Mouse (Mus musculus) left cerebral cortex, adult 2 months (tissue): ENCODE results near the gene Gars. TPM values are rescaled to one million over a fixed set of nuclear protein-coding genes. Genes with fewer than 3 reads are reported as not detected.
A peak's percentile ranks its signal among the peaks of the same experiment; 100 is the strongest.

ENCODE experiments used
- DNase-seq, 2 experiments: peaks; one replicate each; pipeline ENCODE4 v3.0.0; 2021 to 2022; ENCODE audit warnings: low spot score in 2 of 2, mixed read lengths in 1 of 2; ENCODE audit errors: extremely low spot score in 1 of 2
- H3K27ac ChIP-seq: fragments of 200-600 bp; 2 replicates; pipeline ENCODE4 v1.8.1; 2022
- H3K4me3 ChIP-seq: fragments of 200-600 bp; 2 replicates; pipeline ENCODE4 v1.8.1; 2022
- CTCF ChIP-seq: fragments of 200-600 bp; IDR thresholded peaks from 2 replicates; pipeline ENCODE4 v1.8.1; 2022; ENCODE audit warnings: antibody characterized with exemption, mild to moderate bottlenecking, moderate library complexity
- intact Hi-C: fragments of 180-260 bp; cut with DNase I; formaldehyde crosslinking; loops from one replicate; pipeline ENCODE4 v1.15.1; 2025
- total RNA-seq, 2 experiments: library from RNA; stranded (reverse); gene quantifications; 2 replicates each; pipeline ENCODE4 v1.2.3; 2021

Gene Gars
- total RNA-seq, 2 experiments from 2014 or later, result 134 to 142 TPM

GRCm38 (mm10) chr6:55009391-55010230 lies 28.2 kb upstream of the Gars start:
- intact Hi-C loops, result no loop called here
- no peak for TF ChIP-seq CTCF
- H3K27ac ChIP-seq, result no peak overlapping the region
- H3K4me3 ChIP-seq, result no peak overlapping the region
- DNase-seq, result no peak

GRCm38 (mm10) chr6:55010330-55011091 lies 27.3 kb upstream of the Gars start:
- TF ChIP-seq CTCF, result no peak
- Histone ChIP-seq H3K27ac (no peak overlapping the region), H3K4me3 (no peak overlapping the region)
- no peak for DNase-seq
- intact Hi-C loops, result no loop called here

DNA sequence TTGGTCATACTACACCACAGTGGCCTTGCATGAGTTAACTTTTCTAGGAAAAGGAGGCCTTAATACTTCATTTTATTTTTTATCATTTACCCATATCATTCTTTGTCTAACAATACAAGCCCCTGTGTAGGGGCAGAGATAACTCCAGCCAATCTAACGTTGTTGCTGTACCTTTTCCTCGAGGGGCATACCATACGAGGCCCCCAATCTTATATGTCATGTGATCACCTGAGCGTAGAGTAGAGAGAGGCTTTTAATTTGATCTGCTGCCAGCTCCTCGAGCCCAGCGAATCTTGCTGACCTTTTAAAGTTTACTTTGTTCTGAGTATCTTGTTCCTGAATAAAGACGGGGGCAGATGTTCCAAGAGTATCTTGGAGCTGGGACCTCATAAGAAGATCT lies 25.3 kb upstream of the Gars start:
- intact Hi-C loops, result no loop called here
- Histone ChIP-seq H3K27ac (no peak overlapping the region), H3K4me3 (no peak overlapping the region)
- no peak for DNase-seq
- no peak for TF ChIP-seq CTCF

- H3K4me3 ChIP-seq, result no peak overlapping the region
- intact Hi-C loops, result no loop called here
These were observed 23.6 kb upstream of the Gars start for GRCm38 (mm10) chr6:55014184-55014583.

GRCm38 (mm10) chr6:55016236-55016635 lies 21.6 kb upstream of the Gars start:
- intact Hi-C loops, result loop anchor here (1.0 to 5.0 kb wide), 3 partner anchors 99 to 309 kb away; no protein-coding TSS in a partner anchor
- no peak overlapping the region for H3K27ac ChIP-seq
- peak; percentile 41 to 50 for DNase-seq
- H3K4me3 ChIP-seq, result no peak overlapping the region
- TF ChIP-seq CTCF, result peak; percentile 57

More at GRCm38 (mm10) chr6:55014184-55014583, 23.6 kb upstream of the Gars start:
- no peak for DNase-seq
- TF ChIP-seq CTCF, result no peak
- no peak overlapping the region for H3K27ac ChIP-seq

GRCm38 (mm10) chr6:55016710-55017583 lies 20.9 kb upstream of the Gars start:
- peak; percentile 83 for TF ChIP-seq CTCF
- peak; percentile 38 to 48 for DNase-seq
- Histone ChIP-seq H3K27ac (no peak overlapping the region), H3K4me3 (no peak overlapping the region)
- intact Hi-C loops, result loop anchor here (1.0 to 5.0 kb wide), 5 partner anchors 22 to 310 kb away; no protein-coding TSS in a partner anchor

DNA sequence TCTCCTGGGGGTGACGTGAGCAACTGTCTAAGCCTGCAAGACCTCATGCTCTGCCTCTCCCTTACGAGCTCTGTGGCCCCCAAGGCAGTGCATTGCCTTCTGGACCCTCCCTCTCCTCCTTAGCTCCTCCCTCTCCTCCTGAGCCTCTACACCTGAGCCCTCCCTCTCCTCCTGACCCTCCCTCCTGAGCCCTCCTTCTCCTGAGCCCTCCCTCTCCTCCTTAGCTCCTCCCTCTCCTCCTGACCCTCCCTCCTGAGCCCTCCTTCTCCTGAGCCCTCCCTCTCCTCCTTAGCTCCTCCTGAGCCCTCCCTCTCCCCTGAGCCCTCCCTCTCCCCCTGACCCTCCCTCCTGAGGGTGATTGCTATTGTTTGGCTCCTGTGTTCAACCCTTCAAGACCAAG lies 19.4 kb upstream of the Gars start:
- intact Hi-C loops, result loop anchor here (5.0 kb wide), 2 partner anchors 206 to 311 kb away; no protein-coding TSS in a partner anchor
- no peak for DNase-seq

DNA sequence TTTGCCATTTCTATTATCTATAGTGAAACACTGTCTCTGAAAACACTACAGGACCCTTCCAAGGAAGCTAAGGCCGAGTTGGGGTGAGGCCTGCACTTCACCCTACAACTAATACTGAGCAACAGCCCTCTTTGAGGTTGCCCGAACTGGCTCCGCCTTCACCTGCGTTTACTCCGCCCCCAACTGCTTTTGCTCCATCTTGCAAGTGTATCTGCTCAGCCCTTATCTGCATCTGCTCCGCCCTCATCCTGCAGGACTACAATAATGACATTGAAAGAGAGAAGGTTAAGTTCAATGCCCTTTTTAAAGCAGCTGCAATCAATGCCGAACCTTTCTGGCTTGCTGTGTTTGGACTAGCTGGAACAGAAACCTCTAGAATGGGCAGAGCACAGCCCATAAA lies 16.0 kb upstream of the Gars start:
- no peak for TF ChIP-seq CTCF
- intact Hi-C loops, result no loop called here
- no peak overlapping the region for H3K4me3 ChIP-seq
- no peak overlapping the region for H3K27ac ChIP-seq
- DNase-seq, result no peak

More for the DNA sequence above, 19.4 kb upstream of the Gars start:
- TF ChIP-seq CTCF, result no peak
- Histone ChIP-seq H3K27ac (no peak overlapping the region), H3K4me3 (no peak overlapping the region)

DNA sequence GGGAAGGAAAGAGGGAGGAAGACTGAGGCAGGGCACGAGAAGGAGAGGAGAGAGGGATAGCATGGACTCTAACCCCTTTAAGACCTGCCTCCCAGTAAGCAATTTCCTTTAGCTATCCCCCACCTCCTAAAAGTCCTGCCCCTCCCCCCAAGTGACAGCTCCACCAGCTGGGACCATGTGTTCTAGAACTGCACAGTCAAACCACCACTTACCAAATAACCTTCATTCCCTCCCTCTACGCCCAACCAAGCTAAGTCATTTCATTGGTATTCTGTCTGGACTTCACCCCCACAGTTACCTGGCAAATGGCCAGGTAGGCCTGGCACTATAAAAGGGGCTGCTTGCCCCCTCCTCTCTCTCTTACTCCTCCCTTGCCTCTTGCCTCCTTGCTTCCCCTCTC lies 10.2 kb upstream of the Gars start:
- no peak overlapping the region for H3K27ac ChIP-seq
- intact Hi-C loops, result no loop called here
- TF ChIP-seq CTCF, result no peak
- no peak overlapping the region for H3K4me3 ChIP-seq
- DNase-seq, result no peak

DNA sequence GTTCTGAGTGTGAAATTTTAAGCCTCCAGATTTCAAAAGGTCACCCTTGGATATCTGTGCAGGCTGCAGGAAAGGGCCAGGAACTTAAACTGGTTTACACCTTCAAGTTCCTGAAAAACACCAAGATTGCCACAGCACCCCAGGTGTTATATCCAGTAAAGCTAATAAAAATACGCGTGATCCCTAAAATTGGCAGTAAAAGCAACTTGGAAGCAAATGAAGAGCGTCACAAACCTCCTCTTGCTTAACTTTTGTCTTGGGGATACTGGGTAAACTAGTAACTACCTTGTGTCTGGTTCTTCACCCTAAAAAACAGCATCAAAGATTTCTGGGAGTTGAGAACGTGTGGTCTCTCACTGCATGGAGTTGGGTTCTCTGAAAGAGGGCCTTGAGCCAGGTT lies 1.1 kb upstream of the Gars start:
- TF ChIP-seq CTCF, result no peak
- H3K4me3 ChIP-seq, result no peak overlapping the region
- H3K27ac ChIP-seq, result no peak overlapping the region
- DNase-seq, result no peak
- intact Hi-C loops, result loop anchor here (5.0 to 10.0 kb wide), 3 partner anchors 131 to 442 kb away; partner anchors contain the start of genes Fkbp14, Plekha8 and Znrf2

- DNase-seq, result no peak
- intact Hi-C loops, result loop anchor here (1.0 to 10.0 kb wide), 4 partner anchors 22 to 444 kb away; partner anchors contain the start of genes Fkbp14, Plekha8 and Znrf2
- no peak for TF ChIP-seq CTCF
- Histone ChIP-seq H3K27ac (peak overlapping the region; percentile 94; the same call in 1 of the 2 replicates), H3K4me3 (peak overlapping the region; percentile 79)
These were observed 1.1 kb downstream of the Gars start for GRCm38 (mm10) chr6:55038671-55039445.
